Mouse (Mus musculus): Measurements from ENCODE around the gene Sln. TPM values are rescaled to one million over a fixed set of nuclear protein-coding genes. Genes with fewer than 3 reads are reported as not detected.

The Sln gene
- polyA plus RNA-seq, 1 experiment from 2014 or later: 8.6 TPM

- no peak overlapping the region for H3K9ac ChIP-seq (replicated peaks; ENCODE audit: low read depth)
- H3K9me3 ChIP-seq (ENCODE audit: low read length): no peaks in the 10 kb centered on the region
- H3K4me3 ChIP-seq (ENCODE audit: low read depth, low read length): no peak overlapping the region
- no peak for TF ChIP-seq CTCF (IDR thresholded peaks at IDR 0.05)
- TF ChIP-seq EP300 (IDR thresholded peaks at IDR 0.05): no peak
- H3K4me2 ChIP-seq (replicated peaks; ENCODE audit: low read depth, low read length): no peak overlapping the region
- no peak overlapping the region for H3K27ac ChIP-seq (ENCODE audit: low read length)
- no peak for ATAC-seq
- DNase-seq (ENCODE audit: low spot score): no peak
- 66% methylated on average over 4 of the region's 4 CpGs for WGBS
- H3K27me3 ChIP-seq (replicated peaks; ENCODE audit: insufficient read depth, low read length): no peaks in the 10 kb centered on the region
- H3K4me1 ChIP-seq (ENCODE audit: insufficient read depth, low read depth, low read length): no peaks in the 10 kb centered on the region
- no peaks in the 10 kb centered on the region for H3K36me3 ChIP-seq (ENCODE audit: insufficient read depth, low read length)
Measured at GRCm38 (mm10) chr9:53852158-53852557, 2.2 kb downstream of the Sln start.

DNA sequence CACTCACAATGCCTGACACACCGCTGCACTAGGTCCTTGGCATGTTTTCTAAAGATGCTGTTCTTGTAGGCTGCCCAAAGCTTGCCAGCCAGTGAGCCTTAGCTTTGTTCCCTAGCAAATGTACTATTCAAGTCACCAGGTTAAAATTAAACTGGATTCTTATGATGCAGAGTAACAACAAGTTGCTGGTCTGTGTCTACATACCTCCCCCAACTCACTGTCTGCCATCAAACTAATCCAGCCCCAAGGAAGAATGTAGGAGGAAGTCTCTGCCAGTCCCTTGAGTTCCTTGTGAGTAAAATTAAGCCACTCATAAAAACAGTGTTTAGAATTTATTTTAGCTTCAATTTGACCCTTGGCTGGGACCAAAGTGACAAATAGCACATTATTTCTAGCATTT is 3.7 kb downstream of the Sln start:
- Histone ChIP-seq H3K9me3 (ENCODE audit: low read length) (no peaks in the 10 kb centered on the region), H3K4me1 (ENCODE audit: insufficient read depth, low read depth, low read length) (no peaks in the 10 kb centered on the region), H3K4me2 (replicated peaks; ENCODE audit: low read depth, low read length) (no peak overlapping the region), H3K27me3 (replicated peaks; ENCODE audit: insufficient read depth, low read length) (no peaks in the 10 kb centered on the region), H3K36me3 (ENCODE audit: insufficient read depth, low read length) (no peaks in the 10 kb centered on the region), H3K4me3 (ENCODE audit: low read depth, low read length) (no peak overlapping the region), H3K9ac (replicated peaks; ENCODE audit: low read depth) (no peak overlapping the region), H3K27ac (ENCODE audit: low read length) (no peak overlapping the region)
- WGBS: 68% methylated on average over 1 of the region's 1 CpGs
- TF ChIP-seq EP300 (IDR thresholded peaks at IDR 0.05): no peak
- no peak for TF ChIP-seq CTCF (IDR thresholded peaks at IDR 0.05)
- DNase-seq (ENCODE audit: low spot score): no peak
- no peak for ATAC-seq

GRCm38 (mm10) chr9:53854525-53854924 is 4.6 kb downstream of the Sln start:
- no peak overlapping the region for H3K4me3 ChIP-seq (ENCODE audit: low read depth, low read length)
- H3K9ac ChIP-seq (replicated peaks; ENCODE audit: low read depth): no peak overlapping the region
- 81% methylated on average over 1 of the region's 1 CpGs for WGBS
- no peaks in the 10 kb centered on the region for H3K27me3 ChIP-seq (replicated peaks; ENCODE audit: insufficient read depth, low read length)
- TF ChIP-seq EP300 (IDR thresholded peaks at IDR 0.05) (no peak), CTCF (IDR thresholded peaks at IDR 0.05) (no peak)
- H3K9me3 ChIP-seq (ENCODE audit: low read length): no peaks in the 10 kb centered on the region
- no peak overlapping the region for H3K27ac ChIP-seq (ENCODE audit: low read length)
- DNase-seq (ENCODE audit: low spot score) (no peak), ATAC-seq (no peak)
- H3K4me1 ChIP-seq (ENCODE audit: insufficient read depth, low read depth, low read length): no peaks in the 10 kb centered on the region
- no peak overlapping the region for H3K4me2 ChIP-seq (replicated peaks; ENCODE audit: low read depth, low read length)
- no peaks in the 10 kb centered on the region for H3K36me3 ChIP-seq (ENCODE audit: insufficient read depth, low read length)

DNA sequence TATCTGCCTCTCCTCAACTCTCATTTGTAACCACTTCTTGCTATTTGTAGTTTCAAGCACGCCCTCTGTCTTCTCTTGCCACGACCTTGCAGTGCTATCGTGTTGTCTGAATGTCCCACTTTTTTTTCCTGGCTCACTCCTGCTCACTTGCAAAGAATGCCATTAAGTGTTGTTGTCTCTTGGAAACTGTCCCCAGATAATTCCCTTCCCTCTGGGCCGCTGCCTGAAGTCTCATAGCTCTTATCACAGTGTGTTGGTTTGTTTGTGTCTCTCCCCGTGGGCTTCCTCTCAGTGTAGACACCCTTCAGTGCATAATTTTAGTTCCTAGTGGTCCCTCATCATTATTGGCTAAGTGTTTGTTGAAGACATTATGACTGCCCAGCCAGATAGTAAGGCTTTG is 7.9 kb downstream of the Sln start:
- H3K9me3 ChIP-seq (ENCODE audit: low read length): no peaks in the 10 kb centered on the region
- no peak overlapping the region for H3K27ac ChIP-seq (ENCODE audit: low read length)
- no peak for TF ChIP-seq CTCF (IDR thresholded peaks at IDR 0.05)
- no peak for TF ChIP-seq EP300 (IDR thresholded peaks at IDR 0.05)
- ATAC-seq (no peak), DNase-seq (ENCODE audit: low spot score) (no peak)
- no peaks in the 10 kb centered on the region for H3K36me3 ChIP-seq (ENCODE audit: insufficient read depth, low read length)
- no peaks in the 10 kb centered on the region for H3K27me3 ChIP-seq (replicated peaks; ENCODE audit: insufficient read depth, low read length)
- WGBS: 40% methylated on average over 5 of the region's 5 CpGs
- no peak overlapping the region for H3K4me2 ChIP-seq (replicated peaks; ENCODE audit: low read depth, low read length)
- no peak overlapping the region for H3K9ac ChIP-seq (replicated peaks; ENCODE audit: low read depth)
- H3K4me3 ChIP-seq (ENCODE audit: low read depth, low read length): no peak overlapping the region
- no peaks in the 10 kb centered on the region for H3K4me1 ChIP-seq (ENCODE audit: insufficient read depth, low read depth, low read length)

- no peak overlapping the region for H3K4me2 ChIP-seq (replicated peaks; ENCODE audit: low read depth, low read length)
- DNase-seq (ENCODE audit: low spot score) (no peak), ATAC-seq (no peak)
- no peaks in the 10 kb centered on the region for H3K4me1 ChIP-seq (ENCODE audit: insufficient read depth, low read depth, low read length)
- no peaks in the 10 kb centered on the region for H3K9me3 ChIP-seq (ENCODE audit: low read length)
- no peak overlapping the region for H3K9ac ChIP-seq (replicated peaks; ENCODE audit: low read depth)
- 87% methylated on average over 8 of the region's 8 CpGs for WGBS
- H3K4me3 ChIP-seq (ENCODE audit: low read depth, low read length): no peak overlapping the region
- H3K36me3 ChIP-seq (ENCODE audit: insufficient read depth, low read length): no peaks in the 10 kb centered on the region
- TF ChIP-seq EP300 (IDR thresholded peaks at IDR 0.05) (no peak), CTCF (IDR thresholded peaks at IDR 0.05) (no peak)
- H3K27me3 ChIP-seq (replicated peaks; ENCODE audit: insufficient read depth, low read length): no peaks in the 10 kb centered on the region
- no peak overlapping the region for H3K27ac ChIP-seq (ENCODE audit: low read length)
Measured at GRCm38 (mm10) chr9:53873239-53873638, 23.3 kb downstream of the Sln start.

DNA sequence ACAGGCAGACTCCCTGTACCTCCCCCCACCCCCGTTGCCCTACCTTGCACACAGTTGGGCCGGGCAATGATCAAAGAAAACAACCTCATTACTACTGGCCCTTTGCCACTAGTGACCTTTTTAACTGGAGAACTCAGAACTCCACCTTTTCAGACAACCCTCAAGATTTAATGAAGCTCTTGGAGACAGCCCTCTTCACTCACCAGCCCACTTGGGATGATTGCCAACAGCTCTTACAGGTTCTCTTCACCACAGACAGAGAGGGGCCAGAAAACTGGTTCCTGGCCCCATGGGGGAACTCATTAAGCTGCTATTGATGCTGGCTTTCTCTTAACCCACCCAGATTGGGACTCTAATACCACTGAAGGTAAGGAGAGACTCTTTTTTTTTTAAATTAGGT is 27.5 kb downstream of the Sln start:
- 20% methylated on average over 2 of the region's 2 CpGs for WGBS
- TF ChIP-seq CTCF (IDR thresholded peaks at IDR 0.05) (no peak), EP300 (IDR thresholded peaks at IDR 0.05) (no peak)
- Histone ChIP-seq H3K27me3 (replicated peaks; ENCODE audit: insufficient read depth, low read length) (no peaks in the 10 kb centered on the region), H3K4me2 (replicated peaks; ENCODE audit: low read depth, low read length) (no peak overlapping the region), H3K9ac (replicated peaks; ENCODE audit: low read depth) (no peak overlapping the region), H3K4me1 (ENCODE audit: insufficient read depth, low read depth, low read length) (no peaks in the 10 kb centered on the region), H3K4me3 (ENCODE audit: low read depth, low read length) (no peak overlapping the region), H3K36me3 (ENCODE audit: insufficient read depth, low read length) (no peaks in the 10 kb centered on the region), H3K27ac (ENCODE audit: low read length) (no peak overlapping the region), H3K9me3 (ENCODE audit: low read length) (no peaks in the 10 kb centered on the region)
- ATAC-seq: 0 out of 2 replicates have a peak, but pooled peaks have one; percentile 23
- peak; percentile 18 for DNase-seq (ENCODE audit: low spot score)

All from lung, postnatal 0 days (tissue).